8 mouse cellular contexts compared by ENCODE assay signal in genomic region chr1:82294102-82294501, GRCm38 (mm10). TPM values are rescaled to one million over a fixed set of nuclear protein-coding genes. Genes with fewer than 3 reads are reported as not detected.
A peak's percentile ranks its signal among the peaks of the same experiment; 100 is the strongest.
DNase-seq lines count a peak whose midpoint lies in the region; ATAC-seq and TF ChIP-seq lines count a peak whose summit lies in the region.

No protein-coding gene starts in this region.

- H3K4me2 ChIP-seq in kidney, embryonic 16.5 days (replicated peaks; ENCODE audit: low read depth, low read length) = no peak overlapping the region
- H3K4me2 ChIP-seq in myocyte (ENCODE audit: low read depth) = no peak overlapping the region

- no peak for TF ChIP-seq POLR2A in kidney, adult 2 months (IDR thresholded peaks at IDR 0.05; ENCODE audit: low read depth, low read length)
- no peak for TF ChIP-seq POLR2A in myocyte (IDR thresholded peaks at IDR 0.05; ENCODE audit: insufficient read length, low read depth)

- H3K79me2 ChIP-seq in myocyte (ENCODE audit: control insufficient read depth, insufficient read depth) = peaks cover 13% of the 10 kb centered on the region

- no peak overlapping the region for H3K4me3 ChIP-seq in kidney, adult 2 months (ENCODE audit: insufficient read depth, low read depth, low read length)
- no peak overlapping the region for H3K4me3 ChIP-seq in kidney, embryonic 16.5 days (ENCODE audit: low read length)
- H3K4me3 ChIP-seq in myocyte = no peak overlapping the region

- no peaks in the 10 kb centered on the region for H3K9me3 ChIP-seq in kidney, embryonic 16.5 days (ENCODE audit: low read length)

- no peak overlapping the region for H3K9ac ChIP-seq in kidney, embryonic 16.5 days (replicated peaks; ENCODE audit: low read length)

- H3K27ac ChIP-seq in kidney, adult 2 months (ENCODE audit: insufficient read depth, low read depth, low read length) = no peak overlapping the region
- H3K27ac ChIP-seq in kidney, embryonic 16.5 days (ENCODE audit: low read length) = no peak overlapping the region

- no peak overlapping the region for H3ac ChIP-seq in myocyte (ENCODE audit: control insufficient read depth, insufficient read length)

- no peaks in the 10 kb centered on the region for H3K36me3 ChIP-seq in kidney, adult 2 months (ENCODE audit: control insufficient read depth, insufficient read depth, low read length)
- H3K36me3 ChIP-seq in kidney, embryonic 16.5 days (ENCODE audit: insufficient read depth, low read length) = peaks cover 1% of the 10 kb centered on the region; the same call in 1 of the 2 replicates
- H3K36me3 ChIP-seq in myocyte (ENCODE audit: control insufficient read depth, insufficient read depth) = no peaks in the 10 kb centered on the region

- TF ChIP-seq CTCF in kidney, adult 2 months (conservative IDR thresholded peaks at IDR 0.05; ENCODE audit: insufficient read depth, insufficient read length, low read depth, low read length) = 0 out of 2 replicates have a peak, but pooled peaks have one; percentile 17

- WGBS in kidney, adult 2 months = 8% methylated on average over 6 of the region's 6 CpGs
- 15% methylated on average over 6 of the region's 6 CpGs for WGBS in kidney, embryonic 16.5 days

- peaks cover 3% of the 10 kb centered on the region; the same call in 1 of the 2 replicates for H3K4me1 ChIP-seq in kidney, adult 2 months (ENCODE audit: control insufficient read depth, insufficient read depth, low read length)
- H3K4me1 ChIP-seq in kidney, embryonic 16.5 days (ENCODE audit: insufficient read depth, low read length) = peaks cover 23% of the 10 kb centered on the region

- H3K27me3 ChIP-seq in kidney, adult 2 months (replicated peaks; ENCODE audit: control insufficient read depth, insufficient read depth, low read length) = no peaks in the 10 kb centered on the region
- peaks cover 9% of the 10 kb centered on the region; the same call in 1 of the 2 replicates for H3K27me3 ChIP-seq in kidney, embryonic 16.5 days (ENCODE audit: insufficient read depth, low read length)
- no peaks in the 10 kb centered on the region for H3K27me3 ChIP-seq in myocyte (ENCODE audit: control insufficient read depth, insufficient read depth, insufficient read length)

- peak; percentile 70 for DNase-seq in kidney, adult 2 months
- peak; percentile 17 for DNase-seq in urinary bladder, postnatal 25 days (ENCODE audit: low spot score)
- no peak for DNase-seq in urinary bladder, postnatal 4 days (ENCODE audit: low spot score in 2 of 2)
- peak; percentile 17 to 66 for DNase-seq in cerebellum, postnatal 36 days
- DNase-seq in urinary bladder, postnatal 14 days (ENCODE audit: low spot score) = no peak
- DNase-seq in ovary, postnatal 10 days (ENCODE audit: low spot score) = no peak

- ATAC-seq in kidney, embryonic 16.5 days (ENCODE audit: low FRiP score, low TSS enrichment) = no peak

TF ChIP-seq in myocyte, 11 proteins besides CTCF, POLR2A, EP300 and RAD21:
- TF ChIP-seq MYOG (IDR thresholded peaks at IDR 0.05; ENCODE audit: control insufficient read depth in 1 of 3, insufficient read depth in 1 of 3, insufficient read length in 2 of 3, low read depth in 2 of 3) (no peak), CEBPB (IDR thresholded peaks at IDR 0.05; ENCODE audit: insufficient read depth, poor library complexity, severe bottlenecking) (peak; percentile 93)

RNA-seq across cellular contexts. Expression of gene Irs1, which starts 2.9 kb away (rescaled TPM):
- polyA plus RNA-seq in kidney, adult 2 months (2012; rRNA removed) = 7.1 and 7.4 TPM in 2 replicates
- polyA plus RNA-seq in kidney, embryonic 16.5 days (2015; fragmentation: Nextera tagmentation; extraction: Ambion mirVana) = 4.2 and 4.3 TPM in 2 replicates
- 3.9 TPM for polyA plus RNA-seq in myocyte (2012; fragmentation: generic; extraction: Trizol)

RNA-seq across cellular contexts. Expression of gene Rhbdd1, which starts 22.1 kb away (rescaled TPM):
- polyA plus RNA-seq in kidney, adult 2 months (2012; rRNA removed) = 12.8 and 13.0 TPM in 2 replicates
- polyA plus RNA-seq in kidney, embryonic 16.5 days (2015; fragmentation: Nextera tagmentation; extraction: Ambion mirVana) = 11.2 and 11.8 TPM in 2 replicates
- 43.3 TPM for polyA plus RNA-seq in myocyte (2012; fragmentation: generic; extraction: Trizol)

Comparison
In these comparisons a context has a peak if more than half of its experiments do, and no peak if none do; other contexts are left out.
1. DNase-seq: peak in kidney, adult 2 months (single experiment), urinary bladder, postnatal 25 days (single experiment) and cerebellum, postnatal 36 days (2 of 2); none in urinary bladder, postnatal 4 days (0 of 2), urinary bladder, postnatal 14 days (single experiment) and ovary, postnatal 10 days (single experiment).